Mouse (Mus musculus): ENCODE measurements at regions not wholly inside any gene's neighbourhood (a gene's known extent, or its start where the extent isn't known, plus 50 kb on each side); places are given as distances from the start of the nearest gene placed in this dataset.
A peak's percentile ranks its signal among the peaks of the same experiment; 100 is the strongest.

- no peak overlapping the region for H3K9ac ChIP-seq (replicated peaks; ENCODE audit: low read depth, low read length)
- no peak overlapping the region for H3K4me3 ChIP-seq (replicated peaks; ENCODE audit: low read length)
- no peak overlapping the region for H3K4me2 ChIP-seq (ENCODE audit: low read length)
- no peak overlapping the region for H3K27ac ChIP-seq (ENCODE audit: low read length)
- peaks cover 3% of the 10 kb centered on the region; the same call in 1 of the 2 replicates for H3K4me1 ChIP-seq (replicated peaks; ENCODE audit: control insufficient read depth, insufficient read depth, low read length)
- WGBS: 58% methylated on average over 22 of the region's 22 CpGs
- ATAC-seq: peak; percentile 83
- H3K27me3 ChIP-seq (replicated peaks; ENCODE audit: control insufficient read depth, insufficient read depth, low read length): no peaks in the 10 kb centered on the region
- no peaks in the 10 kb centered on the region for H3K9me3 ChIP-seq (ENCODE audit: control insufficient read depth, low read length)
- no peaks in the 10 kb centered on the region for H3K36me3 ChIP-seq (ENCODE audit: control insufficient read depth, insufficient read depth)
These were observed 92.2 kb upstream of the Kif2a start for GRCm38 (mm10) chr13:107113949-107114690.

DNA sequence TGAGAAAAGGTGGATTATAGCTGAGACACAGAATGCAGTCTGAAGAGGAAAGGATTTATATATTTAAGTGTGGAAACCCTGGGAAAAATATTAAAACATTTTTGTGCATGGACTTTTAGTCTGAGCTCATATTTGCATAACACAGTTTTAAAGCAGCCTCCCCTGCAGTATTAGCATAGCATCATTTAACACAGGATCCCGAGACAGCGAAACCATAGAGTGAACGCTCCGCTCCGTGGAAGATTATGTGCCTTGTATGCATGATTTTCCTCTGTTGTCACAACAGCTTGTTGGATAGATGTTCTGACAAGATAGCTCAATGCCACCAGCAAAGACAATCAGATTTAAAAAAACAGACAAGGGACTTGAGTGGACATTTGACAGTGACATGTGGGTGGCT lies 86.1 kb upstream of the Kif2a start:
- Histone ChIP-seq H3K27me3 (replicated peaks; ENCODE audit: control insufficient read depth, insufficient read depth, low read length) (no peaks in the 10 kb centered on the region), H3K27ac (ENCODE audit: low read length) (peak overlapping the region; percentile 33), H3K9ac (replicated peaks; ENCODE audit: low read depth, low read length) (no peak overlapping the region), H3K36me3 (ENCODE audit: control insufficient read depth, insufficient read depth) (no peaks in the 10 kb centered on the region), H3K4me3 (replicated peaks; ENCODE audit: low read length) (no peak overlapping the region), H3K9me3 (ENCODE audit: control insufficient read depth, low read length) (no peaks in the 10 kb centered on the region), H3K4me1 (replicated peaks; ENCODE audit: control insufficient read depth, insufficient read depth, low read length) (peaks cover 5% of the 10 kb centered on the region), H3K4me2 (ENCODE audit: low read length) (peak overlapping the region; percentile 23)
- no peak for ATAC-seq
- 64% methylated on average over 5 of the region's 5 CpGs for WGBS

GRCm38 (mm10) chr13:107107572-107107971 lies 85.6 kb upstream of the Kif2a start:
- H3K4me1 ChIP-seq (replicated peaks; ENCODE audit: control insufficient read depth, insufficient read depth, low read length): peaks cover 5% of the 10 kb centered on the region
- no peaks in the 10 kb centered on the region for H3K9me3 ChIP-seq (ENCODE audit: control insufficient read depth, low read length)
- H3K4me3 ChIP-seq (replicated peaks; ENCODE audit: low read length): no peak overlapping the region
- no peak overlapping the region for H3K4me2 ChIP-seq (ENCODE audit: low read length)
- no peak overlapping the region for H3K9ac ChIP-seq (replicated peaks; ENCODE audit: low read depth, low read length)
- 44% methylated on average over 9 of the region's 9 CpGs for WGBS
- ATAC-seq: peak; percentile 67
- H3K27me3 ChIP-seq (replicated peaks; ENCODE audit: control insufficient read depth, insufficient read depth, low read length): no peaks in the 10 kb centered on the region
- no peaks in the 10 kb centered on the region for H3K36me3 ChIP-seq (ENCODE audit: control insufficient read depth, insufficient read depth)
- no peak overlapping the region for H3K27ac ChIP-seq (ENCODE audit: low read length)

GRCm38 (mm10) chr13:107105510-107105909 lies 83.6 kb upstream of the Kif2a start:
- 80% methylated on average over 1 of the region's 1 CpGs for WGBS
- H3K9me3 ChIP-seq (ENCODE audit: control insufficient read depth, low read length): no peaks in the 10 kb centered on the region
- ATAC-seq: no peak
- H3K4me3 ChIP-seq (replicated peaks; ENCODE audit: low read length): no peak overlapping the region
- no peak overlapping the region for H3K27ac ChIP-seq (ENCODE audit: low read length)
- no peak overlapping the region for H3K4me2 ChIP-seq (ENCODE audit: low read length)
- no peaks in the 10 kb centered on the region for H3K36me3 ChIP-seq (ENCODE audit: control insufficient read depth, insufficient read depth)
- peaks cover 9% of the 10 kb centered on the region for H3K4me1 ChIP-seq (replicated peaks; ENCODE audit: control insufficient read depth, insufficient read depth, low read length)
- H3K27me3 ChIP-seq (replicated peaks; ENCODE audit: control insufficient read depth, insufficient read depth, low read length): no peaks in the 10 kb centered on the region
- no peak overlapping the region for H3K9ac ChIP-seq (replicated peaks; ENCODE audit: low read depth, low read length)

DNA sequence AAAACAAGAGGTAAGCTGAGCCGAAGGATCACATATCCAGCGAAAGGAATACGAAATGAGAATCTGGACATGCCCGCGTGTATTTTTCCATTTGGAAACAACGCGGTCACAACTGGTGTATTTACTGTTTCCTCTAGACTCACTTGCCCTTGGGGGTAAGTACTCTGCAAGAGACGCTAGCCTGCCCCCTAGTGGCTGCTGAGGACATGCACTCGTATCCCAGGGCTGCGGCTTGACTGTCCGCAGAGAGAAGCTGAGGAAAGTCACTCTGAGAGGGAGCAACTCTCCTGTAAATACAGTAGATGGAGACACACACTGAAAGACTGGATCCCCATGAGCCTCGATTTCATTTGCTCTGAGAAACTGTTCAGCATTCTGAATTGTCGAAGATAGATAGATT lies 79.7 kb upstream of the Kif2a start:
- H3K4me2 ChIP-seq (ENCODE audit: low read length): peak overlapping the region; percentile 25

GRCm38 (mm10) chr13:107100852-107101325 lies 79.0 kb upstream of the Kif2a start:
- Histone ChIP-seq H3K4me2 (ENCODE audit: low read length) (no peak overlapping the region), H3K9me3 (ENCODE audit: control insufficient read depth, low read length) (no peaks in the 10 kb centered on the region), H3K4me1 (replicated peaks; ENCODE audit: control insufficient read depth, insufficient read depth, low read length) (0 out of 2 replicates have a peak, but pooled peaks cover 4% of the 10 kb centered on the region), H3K9ac (replicated peaks; ENCODE audit: low read depth, low read length) (no peak overlapping the region), H3K36me3 (ENCODE audit: control insufficient read depth, insufficient read depth) (no peaks in the 10 kb centered on the region), H3K27me3 (replicated peaks; ENCODE audit: control insufficient read depth, insufficient read depth, low read length) (no peaks in the 10 kb centered on the region), H3K4me3 (replicated peaks; ENCODE audit: low read length) (no peak overlapping the region), H3K27ac (ENCODE audit: low read length) (no peak overlapping the region)
- WGBS: 72% methylated on average over 6 of the region's 6 CpGs
- no peak for ATAC-seq

More for the DNA sequence above, 79.7 kb upstream of the Kif2a start:
- Histone ChIP-seq H3K36me3 (ENCODE audit: control insufficient read depth, insufficient read depth) (no peaks in the 10 kb centered on the region), H3K4me1 (replicated peaks; ENCODE audit: control insufficient read depth, insufficient read depth, low read length) (0 out of 2 replicates have a peak, but pooled peaks cover 4% of the 10 kb centered on the region), H3K9ac (replicated peaks; ENCODE audit: low read depth, low read length) (no peak overlapping the region), H3K27me3 (replicated peaks; ENCODE audit: control insufficient read depth, insufficient read depth, low read length) (no peaks in the 10 kb centered on the region), H3K9me3 (ENCODE audit: control insufficient read depth, low read length) (no peaks in the 10 kb centered on the region), H3K27ac (ENCODE audit: low read length) (no peak overlapping the region), H3K4me3 (replicated peaks; ENCODE audit: low read length) (no peak overlapping the region)
- ATAC-seq: peak; percentile 85
- 26% methylated on average over 13 of the region's 13 CpGs for WGBS

GRCm38 (mm10) chr13:107100116-107100515 lies 78.2 kb upstream of the Kif2a start:
- Histone ChIP-seq H3K4me3 (replicated peaks; ENCODE audit: low read length) (no peak overlapping the region), H3K27me3 (replicated peaks; ENCODE audit: control insufficient read depth, insufficient read depth, low read length) (no peaks in the 10 kb centered on the region), H3K27ac (ENCODE audit: low read length) (no peak overlapping the region), H3K9ac (replicated peaks; ENCODE audit: low read depth, low read length) (no peak overlapping the region), H3K4me2 (ENCODE audit: low read length) (no peak overlapping the region), H3K36me3 (ENCODE audit: control insufficient read depth, insufficient read depth) (no peaks in the 10 kb centered on the region), H3K4me1 (replicated peaks; ENCODE audit: control insufficient read depth, insufficient read depth, low read length) (0 out of 2 replicates have a peak, but pooled peaks cover 4% of the 10 kb centered on the region), H3K9me3 (ENCODE audit: control insufficient read depth, low read length) (no peaks in the 10 kb centered on the region)
- WGBS: 60% methylated on average over 3 of the region's 3 CpGs
- ATAC-seq: no peak

DNA sequence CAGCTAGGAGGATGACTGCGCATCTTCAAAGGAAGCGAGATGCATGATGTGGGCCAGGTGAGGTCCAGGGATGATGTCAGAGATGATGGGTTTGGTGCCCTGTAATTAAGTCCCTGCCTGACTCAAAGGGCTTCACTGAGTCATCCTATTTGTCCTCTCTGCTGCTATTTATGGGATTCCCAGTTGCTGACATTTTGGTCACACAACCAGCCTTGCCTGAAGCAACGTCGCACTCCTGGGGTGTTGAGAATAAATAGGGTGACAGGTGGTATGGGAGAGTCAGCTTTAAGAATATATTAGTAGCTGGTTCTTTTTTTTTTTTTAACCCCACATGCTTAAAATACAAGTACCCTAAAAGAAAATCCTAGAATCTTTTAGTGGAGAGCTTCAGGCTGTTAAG lies 75.1 kb upstream of the Kif2a start:
- 85% methylated on average over 4 of the region's 4 CpGs for WGBS
- Histone ChIP-seq H3K36me3 (ENCODE audit: control insufficient read depth, insufficient read depth) (no peaks in the 10 kb centered on the region), H3K9ac (replicated peaks; ENCODE audit: low read depth, low read length) (no peak overlapping the region), H3K4me2 (ENCODE audit: low read length) (no peak overlapping the region), H3K9me3 (ENCODE audit: control insufficient read depth, low read length) (no peaks in the 10 kb centered on the region), H3K27ac (ENCODE audit: low read length) (no peak overlapping the region), H3K27me3 (replicated peaks; ENCODE audit: control insufficient read depth, insufficient read depth, low read length) (no peaks in the 10 kb centered on the region), H3K4me3 (replicated peaks; ENCODE audit: low read length) (no peak overlapping the region), H3K4me1 (replicated peaks; ENCODE audit: control insufficient read depth, insufficient read depth, low read length) (0 out of 2 replicates have a peak, but pooled peaks cover 4% of the 10 kb centered on the region)
- no peak for ATAC-seq

- Histone ChIP-seq H3K4me1 (replicated peaks; ENCODE audit: control insufficient read depth, insufficient read depth, low read length) (no peaks in the 10 kb centered on the region), H3K27me3 (replicated peaks; ENCODE audit: control insufficient read depth, insufficient read depth, low read length) (no peaks in the 10 kb centered on the region), H3K4me2 (ENCODE audit: low read length) (no peak overlapping the region), H3K9ac (replicated peaks; ENCODE audit: low read depth, low read length) (no peak overlapping the region), H3K9me3 (ENCODE audit: control insufficient read depth, low read length) (no peaks in the 10 kb centered on the region), H3K27ac (ENCODE audit: low read length) (no peak overlapping the region), H3K4me3 (replicated peaks; ENCODE audit: low read length) (no peak overlapping the region), H3K36me3 (ENCODE audit: control insufficient read depth, insufficient read depth) (no peaks in the 10 kb centered on the region)
- 75% methylated on average over 11 of the region's 11 CpGs for WGBS
- no peak for ATAC-seq
These were observed 73.2 kb upstream of the Kif2a start for GRCm38 (mm10) chr13:107094976-107095716.
